ENCODE assay signal across 8 mouse cellular contexts in the genomic region with DNA sequence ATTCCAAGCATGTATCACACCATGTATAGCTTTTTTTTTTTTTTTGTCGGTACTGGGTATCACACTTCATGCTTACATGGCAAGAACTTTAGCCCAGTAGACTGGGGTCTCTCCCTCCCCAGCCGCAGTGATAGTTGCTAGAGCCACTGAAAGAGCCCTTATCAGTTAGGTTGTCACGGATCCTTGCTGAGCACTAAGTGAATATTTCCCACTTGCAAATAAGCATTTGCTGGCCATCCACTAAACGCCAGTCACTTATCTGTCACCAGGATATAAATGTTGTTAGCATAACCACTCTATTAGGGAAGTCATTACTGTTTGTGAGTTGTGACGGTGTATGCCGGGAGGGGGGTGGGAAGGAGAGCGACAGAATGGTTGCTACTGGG. TPM values are rescaled to one million over a fixed set of nuclear protein-coding genes. Genes with fewer than 3 reads are reported as not detected.
A peak's percentile ranks its signal among the peaks of the same experiment; 100 is the strongest.
DNase-seq lines count a peak whose midpoint lies in the region; ATAC-seq lines count a peak whose summit lies in the region.

No protein-coding gene starts in this region.

- no peaks in the 10 kb centered on the region for H3K9me3 ChIP-seq in lung, embryonic 16.5 days (ENCODE audit: control insufficient read depth, low read length)
- H3K9me3 ChIP-seq in embryonic facial prominence, embryonic 15.5 days (replicated peaks) = no peaks in the 10 kb centered on the region
- H3K9me3 ChIP-seq in intestine, embryonic 15.5 days = no peaks in the 10 kb centered on the region
- no peaks in the 10 kb centered on the region for H3K9me3 ChIP-seq in midbrain, embryonic 11.5 days (ENCODE audit: control insufficient read depth, low read length)

- H3K4me2 ChIP-seq in lung, embryonic 16.5 days (ENCODE audit: low read depth, low read length) = peak overlapping the region; percentile 92
- H3K4me2 ChIP-seq in embryonic facial prominence, embryonic 15.5 days (replicated peaks) = peak overlapping the region; percentile 76
- peak overlapping the region; percentile 68 for H3K4me2 ChIP-seq in intestine, embryonic 15.5 days (replicated peaks)
- H3K4me2 ChIP-seq in midbrain, embryonic 11.5 days = peak overlapping the region; percentile 84

- H3K36me3 ChIP-seq in lung, embryonic 16.5 days (ENCODE audit: control insufficient read depth, insufficient read depth, low read length) = peaks cover 3% of the 10 kb centered on the region; the same call in 1 of the 2 replicates
- peaks cover 12% of the 10 kb centered on the region for H3K36me3 ChIP-seq in embryonic facial prominence, embryonic 15.5 days
- no peaks in the 10 kb centered on the region for H3K36me3 ChIP-seq in intestine, embryonic 15.5 days
- H3K36me3 ChIP-seq in midbrain, embryonic 11.5 days (ENCODE audit: control insufficient read depth, insufficient read depth, low read length) = no peaks in the 10 kb centered on the region

- intact Hi-C loops in gastrocnemius, postnatal 14 days (cut with DNase I; ENCODE audit: low total_unique reads) = no loop called here
- intact Hi-C loops in left cerebral cortex, postnatal 14 days (cut with DNase I) = no loop called here

- peak overlapping the region; percentile 70 for H3K4me3 ChIP-seq in lung, embryonic 16.5 days (ENCODE audit: low read length)
- H3K4me3 ChIP-seq in embryonic facial prominence, embryonic 15.5 days (replicated peaks) = peak overlapping the region; percentile 94
- peak overlapping the region; percentile 89 for H3K4me3 ChIP-seq in intestine, embryonic 15.5 days (replicated peaks)
- peak overlapping the region; percentile 79 for H3K4me3 ChIP-seq in midbrain, embryonic 11.5 days (ENCODE audit: low read depth, low read length)

- peaks cover 12% of the 10 kb centered on the region for H3K4me1 ChIP-seq in lung, embryonic 16.5 days (replicated peaks; ENCODE audit: control insufficient read depth, insufficient read depth, low read length)
- H3K4me1 ChIP-seq in embryonic facial prominence, embryonic 15.5 days = peaks cover 10% of the 10 kb centered on the region
- H3K4me1 ChIP-seq in intestine, embryonic 15.5 days (replicated peaks) = peaks cover 7% of the 10 kb centered on the region
- peaks cover 12% of the 10 kb centered on the region for H3K4me1 ChIP-seq in midbrain, embryonic 11.5 days (ENCODE audit: control insufficient read depth, insufficient read depth, low read length)

- H3K27ac ChIP-seq in lung, embryonic 16.5 days (ENCODE audit: low read length) = peak overlapping the region; percentile 65; the same call in 1 of the 2 replicates
- no peak overlapping the region for H3K27ac ChIP-seq in embryonic facial prominence, embryonic 15.5 days (replicated peaks)
- H3K27ac ChIP-seq in intestine, embryonic 15.5 days = no peak overlapping the region; the same call in 1 of the 2 replicates
- no peak overlapping the region for H3K27ac ChIP-seq in midbrain, embryonic 11.5 days (ENCODE audit: low read depth, low read length)

- DNase-seq in lung, postnatal 10 days = no peak
- no peak for DNase-seq in midbrain, embryonic 11.5 days (ENCODE audit: low spot score, missing footprints)
- no peak for DNase-seq in gastrocnemius, postnatal 14 days
- no peak for DNase-seq in left cerebral cortex, postnatal 14 days (ENCODE audit: low spot score in 2 of 2)

- under 1% methylated on average over 7 of the region's 7 CpGs for WGBS in lung, embryonic 16.5 days
- 9% methylated on average over 7 of the region's 7 CpGs for WGBS in embryonic facial prominence, embryonic 15.5 days
- 8% methylated on average over 7 of the region's 7 CpGs for WGBS in intestine, embryonic 15.5 days
- WGBS in midbrain, embryonic 11.5 days = 16% methylated on average over 7 of the region's 7 CpGs

- ATAC-seq in lung, embryonic 16.5 days (ENCODE audit: low read depth) = peak; percentile 27
- ATAC-seq in embryonic facial prominence, embryonic 15.5 days (ENCODE audit: insufficient number of reproducible peaks, low FRiP score, low TSS enrichment, low read depth) = no peak
- ATAC-seq in intestine, embryonic 15.5 days = peak; percentile 45
- peak; percentile 39 for ATAC-seq in midbrain, embryonic 11.5 days (ENCODE audit: low FRiP score)
- no peak for ATAC-seq in activated CD4-positive, CD25-positive, alpha-beta regulatory T cell, adult 4 months

- peak overlapping the region; percentile 94 for H3K9ac ChIP-seq in lung, embryonic 16.5 days (ENCODE audit: low read length)
- peak overlapping the region; percentile 31 for H3K9ac ChIP-seq in embryonic facial prominence, embryonic 15.5 days
- peak overlapping the region; percentile 45 for H3K9ac ChIP-seq in intestine, embryonic 15.5 days
- peak overlapping the region; percentile 64 for H3K9ac ChIP-seq in midbrain, embryonic 11.5 days (ENCODE audit: low read length)

- no peaks in the 10 kb centered on the region for H3K27me3 ChIP-seq in lung, embryonic 16.5 days (ENCODE audit: control insufficient read depth, insufficient read depth, low read depth, low read length)
- H3K27me3 ChIP-seq in embryonic facial prominence, embryonic 15.5 days = no peaks in the 10 kb centered on the region
- peaks cover 4% of the 10 kb centered on the region; the same call in 1 of the 2 replicates for H3K27me3 ChIP-seq in intestine, embryonic 15.5 days (replicated peaks)
- no peaks in the 10 kb centered on the region for H3K27me3 ChIP-seq in midbrain, embryonic 11.5 days (ENCODE audit: control insufficient read depth, insufficient read depth, low read length)

RNA-seq across cellular contexts. Expression of a gene that starts 0.4 kb away (rescaled TPM):
- polyA plus RNA-seq in lung, embryonic 16.5 days (2015; fragmentation: Nextera tagmentation; extraction: Ambion mirVana) = 124 and 135 TPM in 2 replicates
- 136 and 137 TPM in 2 replicates for polyA plus RNA-seq in embryonic facial prominence, embryonic 15.5 days (2015; fragmentation: Nextera tagmentation; extraction: Ambion mirVana)
- polyA plus RNA-seq in intestine, embryonic 15.5 days (2015; fragmentation: Nextera tagmentation; extraction: Ambion mirVana) = 131 and 147 TPM in 2 replicates
- 259 and 280 TPM in 2 replicates for polyA plus RNA-seq in midbrain, embryonic 11.5 days (2014; fragmentation: Nextera tagmentation; extraction: Ambion mirVana)
- total RNA-seq in gastrocnemius, postnatal 14 days (2021) = 10 to 100 TPM; 72.1 to 73.9 TPM
- total RNA-seq in left cerebral cortex, postnatal 14 days (2021) = 100 to 1,000 TPM; 123 to 129 TPM
- 10 to 100 TPM; 33.4 to 40.0 TPM for polyA plus RNA-seq in activated CD4-positive, CD25-positive, alpha-beta regulatory T cell, adult 4 months (2017; shearing (Covaris generic))

RNA-seq across cellular contexts. Expression of a gene that starts 19.9 kb away (rescaled TPM):
- 65.1 and 65.9 TPM in 2 replicates for polyA plus RNA-seq in lung, embryonic 16.5 days (2015; fragmentation: Nextera tagmentation; extraction: Ambion mirVana)
- polyA plus RNA-seq in embryonic facial prominence, embryonic 15.5 days (2015; fragmentation: Nextera tagmentation; extraction: Ambion mirVana) = 44.4 TPM in 2 replicates
- polyA plus RNA-seq in intestine, embryonic 15.5 days (2015; fragmentation: Nextera tagmentation; extraction: Ambion mirVana) = 93.9 and 98.6 TPM in 2 replicates
- polyA plus RNA-seq in midbrain, embryonic 11.5 days (2014; fragmentation: Nextera tagmentation; extraction: Ambion mirVana) = 59.9 and 64.0 TPM in 2 replicates
- 10 to 100 TPM; 10.7 to 12.3 TPM for total RNA-seq in gastrocnemius, postnatal 14 days (2021)
- 1 to 10 TPM; 6.1 to 7.9 TPM for total RNA-seq in left cerebral cortex, postnatal 14 days (2021)
- 100 to 1,000 TPM in 1 of 2 experiments, 10 to 100 TPM in 1; 94.1 to 113 TPM for polyA plus RNA-seq in activated CD4-positive, CD25-positive, alpha-beta regulatory T cell, adult 4 months (2017; shearing (Covaris generic))

Comparison
In these comparisons a context has a peak if more than half of its experiments do, and no peak if none do; other contexts are left out.
1. ATAC-seq: peak in lung, embryonic 16.5 days (single experiment), intestine, embryonic 15.5 days (single experiment) and midbrain, embryonic 11.5 days (single experiment); none in embryonic facial prominence, embryonic 15.5 days (single experiment) and activated CD4-positive, CD25-positive, alpha-beta regulatory T cell, adult 4 months (single experiment).
2. H3K9ac ChIP-seq: peak in every context shown above with its lines; median percentile 94 in lung, embryonic 16.5 days; 64 in midbrain, embryonic 11.5 days; 45 in intestine, embryonic 15.5 days; 31 in embryonic facial prominence, embryonic 15.5 days.
3. Peak in every context shown above with its lines, with median percentiles within 50 percentile points of each other: H3K4me2 ChIP-seq and H3K4me3 ChIP-seq.